Mouse (Mus musculus) forelimb bud, embryonic 11.5 days (tissue): Measurements from ENCODE around the gene Srrm1.

ENCODE experiments used
- DNase-seq: peaks from one replicate; pipeline ENCODE4 v3.0.0-alpha.2; 2012; ENCODE audit warnings: low read depth, low spot score

Gene Srrm1

GRCm38 (mm10) chr4:135272640-135273306 lies 80.3 kb downstream of the Srrm1 start, which contains the start of gene Clic4:
Gene Clic4 (minus strand): TSS chr4:135272814.
- peak; percentile 99 for DNase-seq

GRCm38 (mm10) chr4:135271881-135272616 lies 81.1 kb downstream of the Srrm1 start:
- peak; percentile 71 for DNase-seq

- DNase-seq, result peak; percentile 40
These were observed 81.7 kb downstream of the Srrm1 start for GRCm38 (mm10) chr4:135271419-135271828.
